Mouse (Mus musculus): ENCODE measurements around the gene Zbtb24. TPM values are rescaled to one million over a fixed set of nuclear protein-coding genes. Genes with fewer than 3 reads are reported as not detected.
A peak's percentile ranks its signal among the peaks of the same experiment; 100 is the strongest.

The Zbtb24 gene
- total and polyA plus RNA-seq, 2 experiments from 2014 or later, result 15.5 to 17.2 TPM

- no peak overlapping the region for H3K27ac ChIP-seq (ENCODE audit: low read depth, low read length)
- DNase-seq (ENCODE audit: low spot score) (no peak), ATAC-seq (ENCODE audit: low FRiP score) (no peak)
- H3K4me3 ChIP-seq (ENCODE audit: low read depth, low read length), result no peak overlapping the region
- peaks cover 24% of the 10 kb centered on the region for H3K36me3 ChIP-seq (ENCODE audit: insufficient read depth, low read length)
- H3K9me3 ChIP-seq (ENCODE audit: low read length), result no peaks in the 10 kb centered on the region
- H3K4me1 ChIP-seq (ENCODE audit: insufficient read depth, low read length), result no peaks in the 10 kb centered on the region
- 84% methylated on average over 3 of the region's 3 CpGs for WGBS
- H3K27me3 ChIP-seq (ENCODE audit: insufficient read depth, low read length), result no peaks in the 10 kb centered on the region
- no peak overlapping the region for H3K4me2 ChIP-seq (ENCODE audit: low read depth, low read length, poor library complexity, severe bottlenecking)
- TF ChIP-seq CTCF (IDR thresholded peaks at IDR 0.05), result no peak
- H3K9ac ChIP-seq (replicated peaks; ENCODE audit: low read length, poor library complexity, severe bottlenecking), result no peak overlapping the region
These were observed 11.0 kb downstream of the Zbtb24 start for GRCm38 (mm10) chr10:41461057-41461722.

DNA sequence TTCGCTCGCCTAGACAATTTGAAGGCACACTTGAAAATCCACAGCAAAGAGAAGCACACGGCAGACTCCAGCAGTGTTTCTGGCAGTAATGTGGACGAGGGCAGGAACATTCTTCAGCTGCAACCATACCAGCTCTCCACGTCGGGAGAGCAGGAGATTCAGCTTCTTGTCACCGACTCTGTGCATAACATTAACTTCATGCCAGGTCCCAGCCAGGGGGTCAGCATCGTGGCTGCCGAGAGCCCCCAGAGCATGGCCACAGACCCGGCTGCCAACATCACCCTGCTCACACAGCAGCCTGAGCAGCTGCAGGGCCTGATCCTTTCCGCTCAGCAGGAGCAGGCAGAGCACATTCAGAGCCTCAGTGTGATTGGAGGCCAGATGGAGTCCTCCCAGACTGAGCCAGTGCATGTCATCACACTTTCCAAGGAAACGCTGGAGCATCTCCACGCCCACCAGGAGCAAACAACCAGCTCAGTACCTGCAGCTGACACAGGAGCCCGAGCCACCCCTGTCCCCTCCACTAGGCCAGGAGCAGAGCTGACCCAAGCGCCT is 14.3 kb downstream of the Zbtb24 start:
- H3K9ac ChIP-seq (replicated peaks; ENCODE audit: low read length, poor library complexity, severe bottlenecking), result no peak overlapping the region
- TF ChIP-seq CTCF (IDR thresholded peaks at IDR 0.05), result no peak
- H3K27me3 ChIP-seq (ENCODE audit: insufficient read depth, low read length), result no peaks in the 10 kb centered on the region
- peak; percentile 59 for DNase-seq (ENCODE audit: low spot score)
- peaks cover 18% of the 10 kb centered on the region for H3K36me3 ChIP-seq (ENCODE audit: insufficient read depth, low read length)
- no peak for ATAC-seq (ENCODE audit: low FRiP score)
- H3K27ac ChIP-seq (ENCODE audit: low read depth, low read length), result no peak overlapping the region
- no peak overlapping the region for H3K4me2 ChIP-seq (ENCODE audit: low read depth, low read length, poor library complexity, severe bottlenecking)
- H3K9me3 ChIP-seq (ENCODE audit: low read length), result no peaks in the 10 kb centered on the region
- WGBS, result 34% methylated on average over 15 of the region's 15 CpGs
- no peaks in the 10 kb centered on the region for H3K4me1 ChIP-seq (ENCODE audit: insufficient read depth, low read length)
- no peak overlapping the region for H3K4me3 ChIP-seq (ENCODE audit: low read depth, low read length)

GRCm38 (mm10) chr10:41467325-41467724 is 17.1 kb downstream of the Zbtb24 start:
- H3K27ac ChIP-seq (ENCODE audit: low read depth, low read length), result no peak overlapping the region
- H3K27me3 ChIP-seq (ENCODE audit: insufficient read depth, low read length), result no peaks in the 10 kb centered on the region
- no peak overlapping the region for H3K9ac ChIP-seq (replicated peaks; ENCODE audit: low read length, poor library complexity, severe bottlenecking)
- DNase-seq (ENCODE audit: low spot score) (no peak), ATAC-seq (ENCODE audit: low FRiP score) (no peak)
- peaks cover 10% of the 10 kb centered on the region for H3K36me3 ChIP-seq (ENCODE audit: insufficient read depth, low read length)
- TF ChIP-seq CTCF (IDR thresholded peaks at IDR 0.05), result no peak
- 41% methylated on average over 6 of the region's 6 CpGs for WGBS
- no peaks in the 10 kb centered on the region for H3K9me3 ChIP-seq (ENCODE audit: low read length)
- H3K4me3 ChIP-seq (ENCODE audit: low read depth, low read length), result no peak overlapping the region
- no peak overlapping the region for H3K4me2 ChIP-seq (ENCODE audit: low read depth, low read length, poor library complexity, severe bottlenecking)
- H3K4me1 ChIP-seq (ENCODE audit: insufficient read depth, low read length), result no peaks in the 10 kb centered on the region

GRCm38 (mm10) chr10:41470693-41471092 is 20.5 kb downstream of the Zbtb24 start:
- H3K9me3 ChIP-seq (ENCODE audit: low read length), result no peaks in the 10 kb centered on the region
- ATAC-seq (ENCODE audit: low FRiP score) (no peak), DNase-seq (ENCODE audit: low spot score) (no peak)
- TF ChIP-seq CTCF (IDR thresholded peaks at IDR 0.05), result no peak
- no peak overlapping the region for H3K27ac ChIP-seq (ENCODE audit: low read depth, low read length)
- no peaks in the 10 kb centered on the region for H3K36me3 ChIP-seq (ENCODE audit: insufficient read depth, low read length)
- no peak overlapping the region for H3K9ac ChIP-seq (replicated peaks; ENCODE audit: low read length, poor library complexity, severe bottlenecking)
- H3K27me3 ChIP-seq (ENCODE audit: insufficient read depth, low read length), result no peaks in the 10 kb centered on the region
- WGBS, result 83% methylated on average over 3 of the region's 3 CpGs
- no peak overlapping the region for H3K4me3 ChIP-seq (ENCODE audit: low read depth, low read length)
- no peak overlapping the region for H3K4me2 ChIP-seq (ENCODE audit: low read depth, low read length, poor library complexity, severe bottlenecking)
- H3K4me1 ChIP-seq (ENCODE audit: insufficient read depth, low read length), result no peaks in the 10 kb centered on the region

- no peak for TF ChIP-seq CTCF (IDR thresholded peaks at IDR 0.05)
These were observed 22.4 kb downstream of the Zbtb24 start for GRCm38 (mm10) chr10:41472534-41472933.

DNA sequence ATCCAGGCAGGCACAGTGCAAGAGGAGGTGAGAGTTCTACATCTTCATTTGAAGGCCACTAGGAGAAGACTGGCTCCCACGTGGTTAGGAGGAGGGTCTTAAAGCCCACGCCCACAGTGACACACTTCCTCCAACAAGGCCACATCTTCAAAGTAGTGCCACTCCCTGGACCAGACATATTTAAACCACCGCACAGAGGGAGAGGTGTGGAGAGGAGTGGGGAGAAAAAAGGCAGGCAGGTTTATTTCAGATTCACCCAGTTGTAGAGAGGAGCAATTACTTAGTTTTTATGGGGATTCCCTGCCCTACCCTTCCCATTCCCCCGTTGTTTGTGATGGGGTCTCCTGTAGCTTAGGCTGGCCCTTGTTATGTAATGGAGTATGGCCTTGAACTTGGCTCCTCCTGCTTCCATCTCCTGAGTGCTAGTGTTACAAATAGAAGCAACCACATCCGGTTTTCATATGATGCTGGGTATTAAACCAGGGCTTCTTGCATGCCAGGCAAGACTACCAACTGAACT is 22.8 kb downstream of the Zbtb24 start:
- no peak overlapping the region for H3K4me3 ChIP-seq (ENCODE audit: low read depth, low read length)
- no peak overlapping the region for H3K9ac ChIP-seq (replicated peaks; ENCODE audit: low read length, poor library complexity, severe bottlenecking)
- DNase-seq (ENCODE audit: low spot score) (no peak), ATAC-seq (ENCODE audit: low FRiP score) (no peak)
- TF ChIP-seq CTCF (IDR thresholded peaks at IDR 0.05), result no peak
- H3K27me3 ChIP-seq (ENCODE audit: insufficient read depth, low read length), result no peaks in the 10 kb centered on the region
- no peaks in the 10 kb centered on the region for H3K9me3 ChIP-seq (ENCODE audit: low read length)
- no peak overlapping the region for H3K4me2 ChIP-seq (ENCODE audit: low read depth, low read length, poor library complexity, severe bottlenecking)
- H3K4me1 ChIP-seq (ENCODE audit: insufficient read depth, low read length), result no peaks in the 10 kb centered on the region
- 82% methylated on average over 5 of the region's 5 CpGs for WGBS
- no peak overlapping the region for H3K27ac ChIP-seq (ENCODE audit: low read depth, low read length)
- no peaks in the 10 kb centered on the region for H3K36me3 ChIP-seq (ENCODE audit: insufficient read depth, low read length)

More at GRCm38 (mm10) chr10:41472534-41472933, 22.4 kb downstream of the Zbtb24 start:
- Histone ChIP-seq H3K4me2 (ENCODE audit: low read depth, low read length, poor library complexity, severe bottlenecking) (no peak overlapping the region), H3K4me1 (ENCODE audit: insufficient read depth, low read length) (no peaks in the 10 kb centered on the region), H3K9ac (replicated peaks; ENCODE audit: low read length, poor library complexity, severe bottlenecking) (no peak overlapping the region), H3K36me3 (ENCODE audit: insufficient read depth, low read length) (no peaks in the 10 kb centered on the region), H3K27me3 (ENCODE audit: insufficient read depth, low read length) (no peaks in the 10 kb centered on the region), H3K4me3 (ENCODE audit: low read depth, low read length) (no peak overlapping the region), H3K27ac (ENCODE audit: low read depth, low read length) (no peak overlapping the region), H3K9me3 (ENCODE audit: low read length) (no peaks in the 10 kb centered on the region)
- DNase-seq (ENCODE audit: low spot score), result no peak
- ATAC-seq (ENCODE audit: low FRiP score), result no peak
